Mouse (Mus musculus) Muller cell, postnatal 12 days (primary cell): Measurements from ENCODE around the gene Mybpc2.

Experiments used
- DNase-seq: peaks from one replicate; pipeline ENCODE4 v3.0.0-alpha.2; 2015; ENCODE audit errors: inconsistent ontology term

Gene Mybpc2

GRCm38 (mm10) chr7:44463556-44464225, 60.8 kb downstream of the Mybpc2 start:
- DNase-seq = no peak

DNA sequence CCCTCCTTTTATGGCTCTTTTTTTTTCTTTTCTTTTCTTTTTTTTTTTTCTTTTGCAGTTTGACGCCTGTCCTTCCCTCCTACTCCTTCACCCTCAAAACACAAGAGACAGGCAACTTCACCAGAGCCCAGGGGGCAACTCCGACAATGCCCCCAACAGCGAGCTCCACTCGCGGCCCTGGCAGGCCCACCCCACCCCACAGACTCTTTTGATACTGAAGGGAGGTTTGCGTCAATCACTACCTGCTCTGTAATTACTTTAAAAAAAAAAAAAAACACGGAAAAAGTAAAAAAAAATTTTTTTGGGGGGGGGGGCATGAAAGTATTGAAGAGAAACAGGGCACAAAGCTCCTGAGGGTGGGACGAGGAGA, 61.4 kb downstream of the Mybpc2 start:
- no peak for DNase-seq

- no peak for DNase-seq
These were observed 62.0 kb downstream of the Mybpc2 start for GRCm38 (mm10) chr7:44462218-44463055.

DNA sequence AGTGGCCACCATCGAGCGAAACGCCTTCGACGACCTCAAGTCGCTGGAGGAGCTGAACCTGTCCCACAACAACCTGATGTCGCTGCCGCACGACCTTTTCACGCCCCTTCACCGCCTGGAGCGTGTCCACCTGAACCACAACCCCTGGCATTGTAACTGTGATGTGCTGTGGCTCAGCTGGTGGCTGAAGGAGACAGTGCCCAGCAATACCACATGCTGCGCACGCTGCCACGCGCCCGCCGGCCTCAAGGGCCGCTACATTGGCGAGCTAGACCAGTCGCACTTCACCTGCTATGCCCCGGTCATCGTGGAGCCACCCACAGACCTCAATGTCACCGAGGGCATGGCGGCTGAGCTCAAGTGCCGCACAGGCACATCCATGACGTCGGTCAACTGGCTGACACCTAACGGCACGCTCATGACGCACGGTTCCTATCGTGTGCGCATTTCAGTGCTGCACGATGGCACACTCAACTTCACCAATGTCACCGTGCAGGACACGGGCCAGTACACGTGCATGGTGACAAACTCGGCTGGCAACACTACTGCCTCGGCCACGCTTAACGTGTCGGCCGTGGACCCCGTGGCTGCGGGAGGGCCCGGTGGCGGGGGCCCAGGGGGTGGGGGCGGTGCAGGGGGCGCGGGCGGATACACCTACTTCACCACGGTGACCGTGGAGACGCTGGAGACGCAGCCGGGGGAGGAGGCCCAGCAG, 62.8 kb downstream of the Mybpc2 start:
- no peak for DNase-seq

- no peak for DNase-seq
These were observed 63.5 kb downstream of the Mybpc2 start for GRCm38 (mm10) chr7:44460767-44461502.

GRCm38 (mm10) chr7:44460067-44460466, 64.4 kb downstream of the Mybpc2 start:
- no peak for DNase-seq

DNA sequence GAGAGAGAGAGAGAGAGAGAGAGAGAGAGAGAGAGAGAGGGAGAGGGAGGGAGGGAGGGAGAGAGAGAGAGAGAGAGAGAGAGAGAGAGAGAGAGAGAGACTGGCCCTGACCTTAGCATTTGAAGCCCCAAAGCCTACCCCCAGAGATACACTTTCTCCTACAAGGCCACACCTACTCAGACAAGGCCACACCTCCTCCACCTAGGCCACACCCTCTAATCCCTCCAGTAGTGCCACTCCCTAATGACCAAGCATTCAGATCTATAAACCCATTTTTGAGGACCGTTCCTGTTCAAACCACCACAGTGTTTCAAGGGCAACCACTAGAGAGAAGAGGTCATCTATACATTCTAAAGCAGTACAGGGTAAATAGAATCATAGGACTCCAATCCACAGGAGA, 68.2 kb downstream of the Mybpc2 start:
- DNase-seq = no peak

GRCm38 (mm10) chr7:44453256-44453655, 71.2 kb downstream of the Mybpc2 start:
- no peak for DNase-seq
